Mouse (Mus musculus) liver, postnatal 0 days (tissue): Measurements from ENCODE around the gene Pvr. TPM values are rescaled to one million over a fixed set of nuclear protein-coding genes. Genes with fewer than 3 reads are reported as not detected.
A peak's percentile ranks its signal among the peaks of the same experiment; 100 is the strongest.

ENCODE experiments used
- ATAC-seq: fragments of 200-750 bp; cut with Nextera tagmentation; 2 replicates; pipeline ENCODE4 v1.8.0; 2017; ENCODE audit warnings: mild to moderate bottlenecking, moderate library complexity
- DNase-seq: peaks from one replicate; pipeline ENCODE4 v3.0.0-alpha.2; 2016
- H3K27ac ChIP-seq: fragments of 300-500 bp; sonication (generic); 2 replicates; pipeline ENCODE4 v1.5.1; 2014; ENCODE audit warnings: antibody characterized with exemption, moderate library complexity, mild to moderate bottlenecking, low read depth
- H3K27me3 ChIP-seq: fragments of 300-500 bp; sonication (generic); 2 replicates; pipeline ENCODE4 v1.6.1; 2014; ENCODE audit warnings: low read length, control low read depth, mixed read lengths; ENCODE audit not compliant: insufficient read depth
- H3K36me3 ChIP-seq: fragments of 300-500 bp; sonication (generic); replicated peaks from 2 replicates; pipeline ENCODE4 v1.6.1; 2014; ENCODE audit warnings: mild to moderate bottlenecking, control low read depth, low read length, moderate library complexity, mixed read lengths; ENCODE audit not compliant: insufficient read depth
- H3K4me1 ChIP-seq: fragments of 300-500 bp; sonication (generic); 2 replicates; pipeline ENCODE4 v1.6.1; 2014; ENCODE audit warnings: antibody characterized with exemption, mild to moderate bottlenecking, control low read depth; ENCODE audit not compliant: insufficient read depth
- H3K4me2 ChIP-seq: fragments of 300-500 bp; sonication (generic); 2 replicates; pipeline ENCODE4 v1.6.1; 2014; ENCODE audit warnings: low read depth, mild to moderate bottlenecking, low read length, moderate library complexity, mixed read lengths
- H3K4me3 ChIP-seq: fragments of 300-500 bp; sonication (generic); 2 replicates; pipeline ENCODE4 v1.5.1; 2014; ENCODE audit warnings: low read depth, low read length
- H3K9ac ChIP-seq: fragments of 300-500 bp; sonication (generic); replicated peaks from 2 replicates; pipeline ENCODE4 v1.6.1; 2014; ENCODE audit warnings: mild to moderate bottlenecking, moderate library complexity
- H3K9me3 ChIP-seq: fragments of 300-500 bp; sonication (generic); 2 replicates; pipeline ENCODE4 v1.6.1; 2016; ENCODE audit warnings: mild to moderate bottlenecking, control low read depth, low read length, mixed read lengths
- CTCF ChIP-seq: sonication (generic); IDR thresholded peaks from 2 replicates; pipeline ENCODE4 v1.5.1; 2016; ENCODE audit warnings: antibody characterized with exemption, low read depth
- EP300 ChIP-seq: IDR thresholded peaks from 2 replicates; pipeline ENCODE4 v1.6.1; 2016; ENCODE audit warnings: antibody characterized with exemption, low read depth, mild to moderate bottlenecking
- WGBS: fragments of 180-500 bp; shearing (Covaris S2); extraction: QIAGEN DNeasy Blood & Tissue Kit; methylation state at CpG from one replicate; pipeline ENCODE4 v1.1.7; 2014; ENCODE audit not compliant: insufficient replicate concordance; 5-methylcytosine and 5-hydroxymethylcytosine counted together
- polyA plus RNA-seq: library from polyadenylated mRNA; unstranded; fragments of >200 nt; fragmentation: Nextera tagmentation; extraction: Ambion mirVana; gene quantifications from 2 replicates; pipeline ENCODE4 v1.2.1, GENCODE M21; 2015

Pvr gene
- polyA plus RNA-seq, result 2.2 and 3.0 TPM in 2 replicates

- TF ChIP-seq CTCF (peak; percentile 39), EP300 (no peak)
- H3K27ac ChIP-seq, result peak within 1 kb of the TSS; percentile 86
- peak; percentile 70 for DNase-seq
Observed at GRCm38 (mm10) chr7:19920506-19921261, at the start of gene Pvr. Pvr (minus strand) TSS chr7:19921160.

GRCm38 (mm10) chr7:19970196-19970595 lies 49.2 kb upstream of the Pvr start:
- Histone ChIP-seq H3K4me1 (no peaks in the 10 kb centered on the region), H3K27ac (no peak overlapping the region), H3K4me2 (no peak overlapping the region), H3K36me3 (no peaks in the 10 kb centered on the region), H3K9ac (no peak overlapping the region), H3K4me3 (no peak overlapping the region), H3K9me3 (peaks cover 3% of the 10 kb centered on the region), H3K27me3 (no peaks in the 10 kb centered on the region)
- 89% methylated on average over 8 of the region's 8 CpGs for WGBS
- ATAC-seq (no peak), DNase-seq (peak; percentile 2)
- TF ChIP-seq EP300, result no peak
- no peak for TF ChIP-seq CTCF

More at GRCm38 (mm10) chr7:19920506-19921261, at the start of gene Pvr:
- Histone ChIP-seq H3K4me2 (peak within 1 kb of the TSS; percentile 92), H3K9ac (peak within 1 kb of the TSS; percentile 81), H3K27me3 (no peaks in the 10 kb centered on the region), H3K4me3 (peak within 1 kb of the TSS; percentile 76), H3K36me3 (peaks cover 9% of the 10 kb centered on the region; the same call in 1 of the 2 replicates), H3K4me1 (peaks cover 9% of the 10 kb centered on the region), H3K9me3 (no peaks in the 10 kb centered on the region)
- peak; percentile 90 for ATAC-seq
- 2% methylated on average over 59 of the region's 60 CpGs for WGBS

GRCm38 (mm10) chr7:19969541-19970090 lies 48.7 kb upstream of the Pvr start:
- H3K9me3 ChIP-seq, result peaks cover 3% of the 10 kb centered on the region
- H3K4me1 ChIP-seq, result no peaks in the 10 kb centered on the region
- 84% methylated on average over 4 of the region's 4 CpGs for WGBS
- TF ChIP-seq EP300 (no peak), CTCF (peak; percentile 27)
- no peaks in the 10 kb centered on the region for H3K27me3 ChIP-seq
- H3K4me3 ChIP-seq, result no peak overlapping the region
- H3K27ac ChIP-seq, result no peak overlapping the region
- H3K36me3 ChIP-seq, result no peaks in the 10 kb centered on the region
- no peak overlapping the region for H3K9ac ChIP-seq
- DNase-seq, result no peak
- H3K4me2 ChIP-seq, result no peak overlapping the region
- no peak for ATAC-seq

- no peak for TF ChIP-seq CTCF
- no peak for TF ChIP-seq EP300
- ATAC-seq (no peak), DNase-seq (no peak)
- H3K4me2 ChIP-seq, result no peak overlapping the region
- WGBS, result 70% methylated on average over 3 of the region's 3 CpGs
- H3K27ac ChIP-seq, result no peak overlapping the region
- no peak overlapping the region for H3K9ac ChIP-seq
- H3K36me3 ChIP-seq, result no peaks in the 10 kb centered on the region
- H3K27me3 ChIP-seq, result no peaks in the 10 kb centered on the region
- H3K9me3 ChIP-seq, result peaks cover 3% of the 10 kb centered on the region
- H3K4me3 ChIP-seq, result no peak overlapping the region
- no peaks in the 10 kb centered on the region for H3K4me1 ChIP-seq
Observed at GRCm38 (mm10) chr7:19969106-19969505, 48.1 kb upstream of the Pvr start.

- 68% methylated on average over 7 of the region's 7 CpGs for WGBS
- ATAC-seq, result no peak
- no peak within 1 kb of the TSS for H3K4me2 ChIP-seq
Observed at GRCm38 (mm10) chr7:19964985-19965579, 44.1 kb upstream of the Pvr start, which contains the start of gene Ceacam20. Ceacam20 (plus strand) TSS chr7:19965412.

GRCm38 (mm10) chr7:19962423-19962822 lies 41.5 kb upstream of the Pvr start:
- no peak for DNase-seq
- no peak overlapping the region for H3K4me2 ChIP-seq
- WGBS, result 33% methylated on average over 1 of the region's 1 CpGs
- H3K4me3 ChIP-seq, result no peak overlapping the region
- no peak for ATAC-seq
- H3K36me3 ChIP-seq, result no peaks in the 10 kb centered on the region
- TF ChIP-seq EP300 (no peak), CTCF (no peak)
- H3K27me3 ChIP-seq, result no peaks in the 10 kb centered on the region
- no peak overlapping the region for H3K9ac ChIP-seq
- H3K9me3 ChIP-seq, result no peaks in the 10 kb centered on the region
- no peaks in the 10 kb centered on the region for H3K4me1 ChIP-seq
- no peak overlapping the region for H3K27ac ChIP-seq

More at GRCm38 (mm10) chr7:19964985-19965579, 44.1 kb upstream of the Pvr start, which contains the start of gene Ceacam20:
- Histone ChIP-seq H3K36me3 (no peaks in the 10 kb centered on the region), H3K9me3 (peaks cover 3% of the 10 kb centered on the region), H3K9ac (no peak within 1 kb of the TSS), H3K4me3 (no peak within 1 kb of the TSS), H3K27me3 (no peaks in the 10 kb centered on the region), H3K27ac (no peak within 1 kb of the TSS), H3K4me1 (no peaks in the 10 kb centered on the region)
- no peak for DNase-seq
- TF ChIP-seq EP300 (no peak), CTCF (no peak)
